Mouse (Mus musculus): ENCODE results near the gene Olfr659. TPM values are rescaled to one million over a fixed set of nuclear protein-coding genes. Genes with fewer than 3 reads are reported as not detected.

The Olfr659 gene
- polyA plus RNA-seq (2021; fragmentation: Nextera tagmentation), result not detected in 2 replicates
- long read RNA-seq, experiment 1, result 0 reads
- long read RNA-seq, experiment 2, result 0 reads

GRCm38 (mm10) chr7:104666453-104666852 is at the start of gene Olfr659:
TSS of gene Olfr659 (plus strand) at chr7:104666753.

GRCm38 (mm10) chr7:104624494-104624893 is 42.1 kb upstream of the Olfr659 start, which contains the start of gene Olfr657:
TSS of gene Olfr657 (plus strand) at chr7:104624794.

GRCm38 (mm10) chr7:104646841-104647482 is 19.6 kb upstream of the Olfr659 start, which contains the start of gene Olfr658:
TSS of gene Olfr658 (minus strand) at chr7:104647305.

GRCm38 (mm10) chr7:104686201-104686600 is 19.6 kb downstream of the Olfr659 start, which contains the start of gene Olfr661:
TSS of gene Olfr661 (plus strand) at chr7:104686501.

Other genes with a start within 250 kb of the Olfr659 start
- 0.23 and 0.51 TPM in 2 replicates for gene Trim30a, start 201.6 kb upstream of the Olfr659 start, polyA plus RNA-seq (2021; fragmentation: Nextera tagmentation)
- gene Trim30d, start 158.9 kb upstream of the Olfr659 start, polyA plus RNA-seq (2021; fragmentation: Nextera tagmentation), result 0.45 and 0.69 TPM in 2 replicates
- gene Olfr651, start 116.6 kb upstream of the Olfr659 start, polyA plus RNA-seq (2021; fragmentation: Nextera tagmentation), result not detected in 2 replicates
- gene Olfr652, start 105.9 kb upstream of the Olfr659 start, polyA plus RNA-seq (2021; fragmentation: Nextera tagmentation), result not detected in 2 replicates
- not detected in 2 replicates for gene Olfr653, start 89.4 kb upstream of the Olfr659 start, polyA plus RNA-seq (2021; fragmentation: Nextera tagmentation)
- gene Olfr654, start 79.7 kb upstream of the Olfr659 start, polyA plus RNA-seq (2021; fragmentation: Nextera tagmentation), result not detected in 2 replicates
- gene Olfr655, start 65.0 kb upstream of the Olfr659 start, polyA plus RNA-seq (2021; fragmentation: Nextera tagmentation), result not detected in 2 replicates
- not detected in 2 replicates for gene Olfr656, start 52.8 kb upstream of the Olfr659 start, polyA plus RNA-seq (2021; fragmentation: Nextera tagmentation)
- not detected in 2 replicates for gene Olfr657, start 42.0 kb upstream of the Olfr659 start, polyA plus RNA-seq (2021; fragmentation: Nextera tagmentation)
- gene Olfr658, start 19.4 kb upstream of the Olfr659 start, polyA plus RNA-seq (2021; fragmentation: Nextera tagmentation), result 0.06 and 0.08 TPM in 2 replicates
- not detected in 2 replicates for gene Olfr661, start 19.7 kb downstream of the Olfr659 start, polyA plus RNA-seq (2021; fragmentation: Nextera tagmentation)
- gene Usp17le, start 110.7 kb downstream of the Olfr659 start, polyA plus RNA-seq (2021; fragmentation: Nextera tagmentation), result not detected in 2 replicates
- gene Usp17lb, start 175.8 kb downstream of the Olfr659 start, polyA plus RNA-seq (2021; fragmentation: Nextera tagmentation), result not detected in 2 replicates
- not detected in 2 replicates for gene Usp17la, start 190.3 kb downstream of the Olfr659 start, polyA plus RNA-seq (2021; fragmentation: Nextera tagmentation)
- gene Olfr665, start 211.3 kb downstream of the Olfr659 start, polyA plus RNA-seq (2021; fragmentation: Nextera tagmentation), result not detected in 2 replicates
- gene Olfr666, start 229.2 kb downstream of the Olfr659 start, polyA plus RNA-seq (2021; fragmentation: Nextera tagmentation), result not detected in 2 replicates

Data from layer of hippocampus, adult 6 months (tissue).